Mouse (Mus musculus): Measurements from ENCODE around the gene Tmem41b. TPM values are rescaled to one million over a fixed set of nuclear protein-coding genes. Genes with fewer than 3 reads are reported as not detected.

Gene Tmem41b
- polyA plus RNA-seq, 1 experiment from 2014 or later = 65.0 TPM

- H3K27me3 ChIP-seq (replicated peaks; ENCODE audit: control insufficient read depth, insufficient read depth, low read length) = no peaks in the 10 kb centered on the region
- no peaks in the 10 kb centered on the region for H3K9me3 ChIP-seq (ENCODE audit: control insufficient read depth, low read length)
- H3K4me2 ChIP-seq = no peak overlapping the region
- no peak overlapping the region for H3K27ac ChIP-seq (ENCODE audit: low read depth, low read length)
- DNase-seq (ENCODE audit: low spot score) (no peak), ATAC-seq (replicated peaks; ENCODE audit: low FRiP score) (no peak)
- H3K4me1 ChIP-seq (replicated peaks; ENCODE audit: control insufficient read depth, insufficient read depth, low read length) = no peaks in the 10 kb centered on the region
- H3K36me3 ChIP-seq (ENCODE audit: control insufficient read depth, insufficient read depth, low read length) = no peaks in the 10 kb centered on the region
- H3K4me3 ChIP-seq (ENCODE audit: low read depth, low read length) = no peak overlapping the region
- WGBS = no CpG with 5 or more reads among the region's 2 CpGs
- H3K9ac ChIP-seq (ENCODE audit: low read depth, low read length) = no peak overlapping the region
Measured at GRCm38 (mm10) chr7:109968924-109969450, 17.7 kb downstream of the Tmem41b start.

GRCm38 (mm10) chr7:109967805-109968579 is 18.7 kb downstream of the Tmem41b start:
- H3K4me3 ChIP-seq (ENCODE audit: low read depth, low read length) = no peak overlapping the region
- no peak for ATAC-seq (replicated peaks; ENCODE audit: low FRiP score)
- no peak overlapping the region for H3K27ac ChIP-seq (ENCODE audit: low read depth, low read length)
- H3K36me3 ChIP-seq (ENCODE audit: control insufficient read depth, insufficient read depth, low read length) = no peaks in the 10 kb centered on the region
- no peak overlapping the region for H3K4me2 ChIP-seq
- no peaks in the 10 kb centered on the region for H3K27me3 ChIP-seq (replicated peaks; ENCODE audit: control insufficient read depth, insufficient read depth, low read length)
- WGBS = 66% methylated on average over 11 of the region's 11 CpGs
- no peak for DNase-seq (ENCODE audit: low spot score)
- no peaks in the 10 kb centered on the region for H3K9me3 ChIP-seq (ENCODE audit: control insufficient read depth, low read length)
- no peak overlapping the region for H3K9ac ChIP-seq (ENCODE audit: low read depth, low read length)
- H3K4me1 ChIP-seq (replicated peaks; ENCODE audit: control insufficient read depth, insufficient read depth, low read length) = no peaks in the 10 kb centered on the region

- Histone ChIP-seq H3K4me2 (no peak overlapping the region), H3K4me3 (ENCODE audit: low read depth, low read length) (no peak overlapping the region), H3K9me3 (ENCODE audit: control insufficient read depth, low read length) (no peaks in the 10 kb centered on the region), H3K27ac (ENCODE audit: low read depth, low read length) (no peak overlapping the region), H3K4me1 (replicated peaks; ENCODE audit: control insufficient read depth, insufficient read depth, low read length) (no peaks in the 10 kb centered on the region), H3K36me3 (ENCODE audit: control insufficient read depth, insufficient read depth, low read length) (no peaks in the 10 kb centered on the region), H3K9ac (ENCODE audit: low read depth, low read length) (no peak overlapping the region), H3K27me3 (replicated peaks; ENCODE audit: control insufficient read depth, insufficient read depth, low read length) (no peaks in the 10 kb centered on the region)
- no peak for ATAC-seq (replicated peaks; ENCODE audit: low FRiP score)
- DNase-seq (ENCODE audit: low spot score) = no peak
Measured at GRCm38 (mm10) chr7:109965658-109966057, 21.1 kb downstream of the Tmem41b start.

- no peaks in the 10 kb centered on the region for H3K27me3 ChIP-seq (replicated peaks; ENCODE audit: control insufficient read depth, insufficient read depth, low read length)
- no peak for DNase-seq (ENCODE audit: low spot score)
- no peak overlapping the region for H3K4me2 ChIP-seq
- H3K27ac ChIP-seq (ENCODE audit: low read depth, low read length) = no peak overlapping the region
- H3K4me3 ChIP-seq (ENCODE audit: low read depth, low read length) = no peak overlapping the region
- H3K9me3 ChIP-seq (ENCODE audit: control insufficient read depth, low read length) = no peaks in the 10 kb centered on the region
- H3K9ac ChIP-seq (ENCODE audit: low read depth, low read length) = no peak overlapping the region
- WGBS = 90% methylated on average over 4 of the region's 4 CpGs
- H3K4me1 ChIP-seq (replicated peaks; ENCODE audit: control insufficient read depth, insufficient read depth, low read length) = peaks cover 5% of the 10 kb centered on the region
- ATAC-seq (replicated peaks; ENCODE audit: low FRiP score) = no peak
- no peaks in the 10 kb centered on the region for H3K36me3 ChIP-seq (ENCODE audit: control insufficient read depth, insufficient read depth, low read length)
Measured at GRCm38 (mm10) chr7:109963707-109964106, 23.0 kb downstream of the Tmem41b start.

GRCm38 (mm10) chr7:109962596-109962995 is 24.1 kb downstream of the Tmem41b start:
- no peak overlapping the region for H3K4me2 ChIP-seq
- ATAC-seq (replicated peaks; ENCODE audit: low FRiP score) = no peak
- no peaks in the 10 kb centered on the region for H3K9me3 ChIP-seq (ENCODE audit: control insufficient read depth, low read length)
- 83% methylated on average over 4 of the region's 4 CpGs for WGBS
- no peak overlapping the region for H3K27ac ChIP-seq (ENCODE audit: low read depth, low read length)
- no peak overlapping the region for H3K4me3 ChIP-seq (ENCODE audit: low read depth, low read length)
- no peak overlapping the region for H3K9ac ChIP-seq (ENCODE audit: low read depth, low read length)
- no peaks in the 10 kb centered on the region for H3K27me3 ChIP-seq (replicated peaks; ENCODE audit: control insufficient read depth, insufficient read depth, low read length)
- no peaks in the 10 kb centered on the region for H3K36me3 ChIP-seq (ENCODE audit: control insufficient read depth, insufficient read depth, low read length)
- peaks cover 14% of the 10 kb centered on the region for H3K4me1 ChIP-seq (replicated peaks; ENCODE audit: control insufficient read depth, insufficient read depth, low read length)
- DNase-seq (ENCODE audit: low spot score) = no peak

GRCm38 (mm10) chr7:109961570-109961969 is 25.2 kb downstream of the Tmem41b start:
- Histone ChIP-seq H3K4me1 (replicated peaks; ENCODE audit: control insufficient read depth, insufficient read depth, low read length) (peaks cover 14% of the 10 kb centered on the region), H3K9ac (ENCODE audit: low read depth, low read length) (no peak overlapping the region), H3K27ac (ENCODE audit: low read depth, low read length) (no peak overlapping the region), H3K4me2 (no peak overlapping the region), H3K9me3 (ENCODE audit: control insufficient read depth, low read length) (no peaks in the 10 kb centered on the region), H3K36me3 (ENCODE audit: control insufficient read depth, insufficient read depth, low read length) (no peaks in the 10 kb centered on the region), H3K27me3 (replicated peaks; ENCODE audit: control insufficient read depth, insufficient read depth, low read length) (no peaks in the 10 kb centered on the region), H3K4me3 (ENCODE audit: low read depth, low read length) (no peak overlapping the region)
- no peak for DNase-seq (ENCODE audit: low spot score)
- 84% methylated on average over 2 of the region's 2 CpGs for WGBS
- ATAC-seq (replicated peaks; ENCODE audit: low FRiP score) = no peak

- WGBS = 14% methylated on average over 13 of the region's 13 CpGs
- ATAC-seq (replicated peaks; ENCODE audit: low FRiP score) = peak; percentile 44; the same call in 1 of the 2 replicates
Measured at GRCm38 (mm10) chr7:109960613-109961154, 26.0 kb downstream of the Tmem41b start.

GRCm38 (mm10) chr7:109959716-109960612 is 26.8 kb downstream of the Tmem41b start, which contains the start of gene Dennd5a:
Gene Dennd5a, minus strand, starts transcription at chr7:109960470.
- Histone ChIP-seq H3K4me2 (peak within 1 kb of the TSS; percentile 65), H3K36me3 (ENCODE audit: control insufficient read depth, insufficient read depth, low read length) (no peaks in the 10 kb centered on the region), H3K9me3 (ENCODE audit: control insufficient read depth, low read length) (no peaks in the 10 kb centered on the region), H3K27me3 (replicated peaks; ENCODE audit: control insufficient read depth, insufficient read depth, low read length) (no peaks in the 10 kb centered on the region), H3K4me3 (ENCODE audit: low read depth, low read length) (peak within 1 kb of the TSS; percentile 83), H3K9ac (ENCODE audit: low read depth, low read length) (peak within 1 kb of the TSS; percentile 88), H3K4me1 (replicated peaks; ENCODE audit: control insufficient read depth, insufficient read depth, low read length) (peaks cover 16% of the 10 kb centered on the region), H3K27ac (ENCODE audit: low read depth, low read length) (peak within 1 kb of the TSS; percentile 80)
- DNase-seq (ENCODE audit: low spot score) = peak; percentile 82
- peak; percentile 89 for ATAC-seq (replicated peaks; ENCODE audit: low FRiP score)
- under 1% methylated on average over 92 of the region's 107 CpGs for WGBS

More at GRCm38 (mm10) chr7:109960613-109961154, 26.0 kb downstream of the Tmem41b start:
- Histone ChIP-seq H3K4me3 (ENCODE audit: low read depth, low read length) (peak overlapping the region; percentile 83), H3K27ac (ENCODE audit: low read depth, low read length) (peak overlapping the region; percentile 80; the same call in 1 of the 2 replicates), H3K27me3 (replicated peaks; ENCODE audit: control insufficient read depth, insufficient read depth, low read length) (no peaks in the 10 kb centered on the region), H3K36me3 (ENCODE audit: control insufficient read depth, insufficient read depth, low read length) (no peaks in the 10 kb centered on the region), H3K9ac (ENCODE audit: low read depth, low read length) (peak overlapping the region; percentile 88), H3K4me1 (replicated peaks; ENCODE audit: control insufficient read depth, insufficient read depth, low read length) (peaks cover 14% of the 10 kb centered on the region), H3K4me2 (peak overlapping the region; percentile 65), H3K9me3 (ENCODE audit: control insufficient read depth, low read length) (no peaks in the 10 kb centered on the region)
- no peak for DNase-seq (ENCODE audit: low spot score)

Data from liver, embryonic 11.5 days (tissue).